Mouse (Mus musculus): ENCODE data around the gene Slc2a3.

Gene Slc2a3

GRCm38 (mm10) chr6:122801301-122801800, at the start of gene Slc2a3:
Slc2a3 (minus strand) TSS chr6:122801640.
- DNase-seq, result peak; percentile 44

- no peak for DNase-seq
These were observed 42.3 kb upstream of the Slc2a3 start for GRCm38 (mm10) chr6:122843759-122844158.

GRCm38 (mm10) chr6:122837539-122837938, 36.1 kb upstream of the Slc2a3 start:
- no peak for DNase-seq

GRCm38 (mm10) chr6:122836974-122837373, 35.5 kb upstream of the Slc2a3 start:
- no peak for DNase-seq

- no peak for DNase-seq
These were observed 32.9 kb upstream of the Slc2a3 start for GRCm38 (mm10) chr6:122834365-122834764.

- no peak for DNase-seq
These were observed 31.4 kb upstream of the Slc2a3 start for GRCm38 (mm10) chr6:122832880-122833279.

GRCm38 (mm10) chr6:122828086-122828485, 26.6 kb upstream of the Slc2a3 start:
- DNase-seq, result no peak

GRCm38 (mm10) chr6:122825923-122826742, 24.7 kb upstream of the Slc2a3 start:
- peak; percentile 77 for DNase-seq

GRCm38 (mm10) chr6:122825166-122825565, 23.7 kb upstream of the Slc2a3 start:
- no peak for DNase-seq

- DNase-seq, result peak; percentile 54
These were observed 22.6 kb upstream of the Slc2a3 start for GRCm38 (mm10) chr6:122824086-122824485.

GRCm38 (mm10) chr6:122821822-122822221, 20.4 kb upstream of the Slc2a3 start:
- DNase-seq, result no peak

- peak; percentile 28 for DNase-seq
These were observed 19.6 kb upstream of the Slc2a3 start for GRCm38 (mm10) chr6:122820799-122821650.

- peak; percentile 32 for DNase-seq
These were observed 18.8 kb upstream of the Slc2a3 start for GRCm38 (mm10) chr6:122820071-122820798.

- DNase-seq, result peak; percentile 66
These were observed 18.0 kb upstream of the Slc2a3 start, which contains the start of gene Foxj2 for GRCm38 (mm10) chr6:122819306-122820070. Foxj2 (plus strand) TSS chr6:122819914.

- no peak for DNase-seq
These were observed 12.2 kb upstream of the Slc2a3 start for GRCm38 (mm10) chr6:122813640-122814039.

GRCm38 (mm10) chr6:122812716-122813115, 11.3 kb upstream of the Slc2a3 start:
- DNase-seq, result no peak

- DNase-seq, result no peak
These were observed 10.5 kb upstream of the Slc2a3 start for GRCm38 (mm10) chr6:122811771-122812600.

GRCm38 (mm10) chr6:122811280-122811652, 9.8 kb upstream of the Slc2a3 start:
- DNase-seq, result peak; percentile 94

- DNase-seq, result peak; percentile 99
These were observed 9.3 kb upstream of the Slc2a3 start for GRCm38 (mm10) chr6:122810615-122811279.

GRCm38 (mm10) chr6:122810022-122810614, 8.7 kb upstream of the Slc2a3 start:
- DNase-seq, result no peak

All from kidney, adult 11 months (tissue).